10 mouse cellular contexts compared by ENCODE assay signal in the genomic region with DNA sequence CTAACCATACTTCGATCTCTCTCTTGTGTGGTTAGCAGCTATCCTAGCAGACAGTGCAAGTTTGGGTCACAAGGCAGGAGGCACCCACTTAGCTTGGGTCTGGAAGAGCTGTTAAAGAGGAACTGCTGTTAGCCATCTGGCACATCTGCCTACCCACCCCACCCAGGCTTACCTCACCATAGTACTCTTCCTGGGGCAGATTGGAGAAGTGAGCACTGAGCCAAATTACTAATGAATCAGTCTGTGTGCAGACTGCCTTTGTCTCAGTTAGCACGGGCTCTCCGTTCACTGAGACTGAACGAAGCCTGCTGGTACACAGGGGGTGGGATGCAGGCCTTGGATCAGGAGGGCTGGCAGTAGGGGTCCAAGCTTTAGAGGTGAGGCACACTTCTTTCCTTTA. TPM values are rescaled to one million over a fixed set of nuclear protein-coding genes. Genes with fewer than 3 reads are reported as not detected.
DNase-seq lines count a peak whose midpoint lies in the region; ATAC-seq and TF ChIP-seq lines count a peak whose summit lies in the region.
"Had no signal": no experiment of that assay in that cellular context is flagged by ENCODE, and none has a peak within 500 bp of the region (broad histone marks: within the 10 kb centered on the region; RNA-seq: fewer than 3 reads in every experiment).

No protein-coding gene starts in this region.

- H3K4me3 ChIP-seq in liver, embryonic 14.5 days (ENCODE audit: insufficient read depth in 1 of 2, low read depth in 2 of 2, low read length in 2 of 2) = no peak overlapping the region
- H3K4me3 ChIP-seq: limb, embryonic 10.5 days; midbrain, embryonic 10.5 days had no signal

- peak in 2 of 3 experiments; percentile 19 to 44 for DNase-seq in liver, embryonic 14.5 days (ENCODE audit: low read depth in 3 of 3, low spot score in 3 of 3)
- DNase-seq in liver = no peak
- peak; percentile 69 for DNase-seq in brain, embryonic 14.5 days (ENCODE audit: low read depth)
- peak; percentile 81 for DNase-seq in layer of hippocampus, adult 9-11 months
- DNase-seq in spleen, adult 18-20 months = peak; percentile 22 to 33
- DNase-seq in testis, postnatal 10 days (ENCODE audit: low spot score) = no peak
- no peak for DNase-seq in embryo, embryonic 9.5 days (ENCODE audit: extremely low spot score)
- DNase-seq: thymus, postnatal 36 days had no signal

- H3K4me2 ChIP-seq in liver, embryonic 14.5 days (ENCODE audit: low read depth) = no peak overlapping the region

- no peaks in the 10 kb centered on the region for H3K36me3 ChIP-seq in liver, embryonic 14.5 days (replicated peaks; ENCODE audit: control insufficient read depth, insufficient read depth, low read depth)

- TF ChIP-seq POLR2A in brain, embryonic 14.5 days (IDR thresholded peaks at IDR 0.05; ENCODE audit: borderline replicate concordance, extremely low read depth, insufficient read depth, insufficient read length, poor library complexity, severe bottlenecking) = no peak

- H3K27me3 ChIP-seq in liver, embryonic 14.5 days (ENCODE audit: control insufficient read depth, insufficient read depth, low read length) = peaks cover 5% of the 10 kb centered on the region

- no peaks in the 10 kb centered on the region for H3K4me1 ChIP-seq in liver, embryonic 14.5 days (replicated peaks; ENCODE audit: control insufficient read depth in 2 of 2, insufficient read depth in 2 of 2, low read length in 1 of 2)

- H3K9me3 ChIP-seq in liver, embryonic 14.5 days (ENCODE audit: control insufficient read depth, low read length) = no peaks in the 10 kb centered on the region
- H3K9me3 ChIP-seq: limb, embryonic 10.5 days; midbrain, embryonic 10.5 days had no signal

- 42% methylated on average over 4 of the region's 4 CpGs for WGBS in liver, embryonic 14.5 days (ENCODE audit: insufficient replicate concordance)

- no peak for TF ChIP-seq CTCF in liver, embryonic 14.5 days (IDR thresholded peaks at IDR 0.05; ENCODE audit: low read depth)
- no peak for TF ChIP-seq CTCF in brain, embryonic 14.5 days (IDR thresholded peaks at IDR 0.05; ENCODE audit: borderline replicate concordance, extremely low read depth, insufficient read depth, insufficient read length)

- no peak for ATAC-seq in liver, embryonic 14.5 days (ENCODE audit: insufficient read depth)

- H3K27ac ChIP-seq in liver, embryonic 14.5 days = no peak overlapping the region
- H3K27ac ChIP-seq: limb, embryonic 10.5 days; midbrain, embryonic 10.5 days had no signal

- TF ChIP-seq EP300 in liver, embryonic 14.5 days (IDR thresholded peaks at IDR 0.05; ENCODE audit: low read depth) = no peak

- no peak overlapping the region for H3K9ac ChIP-seq in liver, embryonic 14.5 days (replicated peaks)

RNA-seq across cellular contexts. Expression of a gene that starts 6.0 kb away (rescaled TPM):
- 2.1 TPM in 2 replicates for polyA plus RNA-seq in liver, embryonic 14.5 days (2012; rRNA removed)
- polyA plus RNA-seq in liver, embryonic 14.5 days (2014; fragmentation: Nextera tagmentation; extraction: Ambion mirVana) = 0.76 and 1.0 TPM in 2 replicates
- 52.9 and 55.5 TPM in 2 replicates for polyA plus RNA-seq in brain, embryonic 14.5 days (2012; rRNA removed)

RNA-seq across cellular contexts. Expression of a gene that starts 49.7 kb away (rescaled TPM):
- polyA plus RNA-seq in liver, embryonic 14.5 days (2012; rRNA removed) = 11.3 and 12.7 TPM in 2 replicates
- 6.6 and 9.4 TPM in 2 replicates for polyA plus RNA-seq in liver, embryonic 14.5 days (2014; fragmentation: Nextera tagmentation; extraction: Ambion mirVana)
- polyA plus RNA-seq in brain, embryonic 14.5 days (2012; rRNA removed) = 56.0 and 66.1 TPM in 2 replicates

Comparison
In these comparisons a context has a peak if more than half of its experiments do, and no peak if none do; other contexts are left out.
1. DNase-seq: peak in liver, embryonic 14.5 days (2 of 3), brain, embryonic 14.5 days (single experiment), layer of hippocampus, adult 9-11 months (single experiment) and spleen, adult 18-20 months (2 of 2); none in liver (single experiment), testis, postnatal 10 days (single experiment) and embryo, embryonic 9.5 days (single experiment).
2. RNA of a gene that starts 6.0 kb away (polyA plus RNA-seq): 52.9 to 55.5 TPM in brain, embryonic 14.5 days; 0.76 to 2.1 TPM in liver, embryonic 14.5 days; every median in the first group is over 10 times any median in the second.